Mouse (Mus musculus): ENCODE measurements at regions not wholly inside any gene's neighbourhood (a gene's known extent, or its start where the extent isn't known, plus 50 kb on each side); places are given as distances from the start of the nearest gene placed in this dataset.

DNA sequence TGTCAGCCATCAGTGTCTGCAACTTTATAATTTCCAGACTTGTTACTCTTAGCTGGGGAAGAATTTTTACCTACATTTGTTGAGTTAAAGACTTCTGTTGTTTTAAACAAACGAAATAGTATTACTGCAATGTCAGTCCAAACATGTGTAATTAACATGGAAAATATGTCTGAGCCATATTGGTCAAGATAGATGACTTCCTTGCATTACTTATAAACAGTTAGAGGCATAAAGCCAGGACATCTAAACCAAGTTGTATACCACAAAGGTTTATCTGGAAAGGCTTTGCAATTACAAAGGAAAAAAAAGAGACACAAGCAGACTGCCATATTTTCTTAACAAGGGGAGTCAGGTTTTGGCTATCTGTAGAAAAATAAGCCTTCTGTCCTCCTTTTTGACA, 342.2 kb upstream of the Meox2 start:
- TF ChIP-seq JUN (IDR thresholded peaks at IDR 0.05; ENCODE audit: insufficient read depth, low read depth, low read length) (no peak), ZC3H11A (IDR thresholded peaks at IDR 0.05; ENCODE audit: low read depth, low read length) (no peak), KAT2A (IDR thresholded peaks at IDR 0.05; ENCODE audit: insufficient replicate concordance, low read length) (no peak), GABPA (IDR thresholded peaks at IDR 0.05; ENCODE audit: insufficient replicate concordance, low read depth, low read length) (no peak), MXI1 (IDR thresholded peaks at IDR 0.05; ENCODE audit: low read depth, low read length) (no peak), NRF1 (IDR thresholded peaks at IDR 0.05; ENCODE audit: low read depth, low read length) (no peak), POLR2AphosphoS2 (IDR thresholded peaks at IDR 0.05; ENCODE audit: low read depth, low read length) (no peak), RAD21 (IDR thresholded peaks at IDR 0.05; ENCODE audit: low read depth, low read length) (no peak), SIN3A (IDR thresholded peaks at IDR 0.05; ENCODE audit: low read length) (no peak), PAX5 (IDR thresholded peaks at IDR 0.05; ENCODE audit: low read length) (no peak), USF1 (IDR thresholded peaks at IDR 0.05; ENCODE audit: low read depth, low read length) (no peak), HCFC1 (IDR thresholded peaks at IDR 0.05; ENCODE audit: low read depth, low read length) (no peak), POLR2A (IDR thresholded peaks at IDR 0.05; ENCODE audit: low read depth, low read length) (no peak), USF2 (conservative IDR thresholded peaks at IDR 0.05; ENCODE audit: low read depth, low read length) (no peak)
- no peak overlapping the region for H3K9ac ChIP-seq (ENCODE audit: insufficient read depth, low read depth)
- H3K4me3 ChIP-seq (replicated peaks in 1 of 3; ENCODE audit: low read depth in 2 of 3, low read length in 2 of 3, poor library complexity in 1 of 3) = no peak overlapping the region
- no peaks in the 10 kb centered on the region for H3K9me3 ChIP-seq (replicated peaks; ENCODE audit: low read length)
- H3K4me2 ChIP-seq (ENCODE audit: insufficient read depth, low read depth, poor library complexity, severe bottlenecking) = no peak overlapping the region
- H3K27me3 ChIP-seq (replicated peaks) = no peaks in the 10 kb centered on the region
- H3K79me2 ChIP-seq (replicated peaks; ENCODE audit: control insufficient read depth, extremely low read depth, insufficient read depth, poor library complexity, severe bottlenecking) = no peaks in the 10 kb centered on the region
- DNase-seq (ENCODE audit: extremely low read depth) = no peak
- no peak overlapping the region for H3K27ac ChIP-seq (ENCODE audit: insufficient read depth, low read depth)
- in situ Hi-C loops (cut with MboI; ENCODE audit: low pct_ligation_motif_present, low pct_unique_long_range_greater_than_20kb, low sequenced_read_pairs) (no loop called here), dilution Hi-C loops (cut with MboI; ENCODE audit: extremely low pct_ligation_motif_present, extremely low pct_unique_long_range_greater_than_20kb, low sequenced_read_pairs) (no loop called here)
- no peaks in the 10 kb centered on the region for H3K36me3 ChIP-seq (replicated peaks in 1 of 2; ENCODE audit: control insufficient read depth in 1 of 2, insufficient read depth in 1 of 2, low read length in 1 of 2)
- peaks cover 0 to 5% of the 10 kb centered on the region in 2 experiments; a peak in 2 of 4 replicates for H3K4me1 ChIP-seq (ENCODE audit: control insufficient read depth in 1 of 2, insufficient read depth in 2 of 2)

DNA sequence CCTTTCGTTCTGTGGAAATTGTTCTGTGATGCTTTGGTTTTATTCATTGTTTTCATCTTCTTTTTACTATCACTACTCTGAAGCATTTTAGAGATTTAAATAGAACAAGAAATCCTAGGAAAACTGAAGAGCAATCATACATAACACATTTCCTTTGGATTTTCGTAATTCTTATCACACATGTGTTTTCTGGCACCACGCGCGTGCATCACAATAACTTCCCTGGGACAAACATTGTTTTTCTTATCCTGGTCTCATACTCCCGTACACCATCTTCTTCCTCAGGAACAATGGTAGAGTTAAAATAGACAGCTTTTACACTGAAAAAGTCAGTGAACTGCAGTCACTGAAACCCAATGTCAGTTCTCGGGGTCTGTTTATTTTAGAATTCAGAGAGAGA, 327.6 kb upstream of the Meox2 start:
- TF ChIP-seq POLR2A (IDR thresholded peaks at IDR 0.05; ENCODE audit: low read depth, low read length) = no peak
- TF ChIP-seq NELFE (IDR thresholded peaks at IDR 0.05; ENCODE audit: low read depth, low read length) = no peak
- no peak for TF ChIP-seq USF2 (conservative IDR thresholded peaks at IDR 0.05; ENCODE audit: low read depth, low read length)
- TF ChIP-seq HCFC1 (IDR thresholded peaks at IDR 0.05; ENCODE audit: low read depth, low read length) = no peak
- Histone ChIP-seq H3K79me2 (replicated peaks; ENCODE audit: control insufficient read depth, extremely low read depth, insufficient read depth, poor library complexity, severe bottlenecking) (no peaks in the 10 kb centered on the region), H3K9me3 (replicated peaks; ENCODE audit: low read length) (no peaks in the 10 kb centered on the region), H3K9ac (ENCODE audit: insufficient read depth, low read depth) (no peak overlapping the region), H3K36me3 (replicated peaks in 1 of 2; ENCODE audit: control insufficient read depth in 1 of 2, insufficient read depth in 1 of 2, low read length in 1 of 2) (no peaks in the 10 kb centered on the region), H3K27ac (ENCODE audit: insufficient read depth, low read depth) (no peak overlapping the region), H3K4me3 (replicated peaks in 1 of 3; ENCODE audit: low read depth in 2 of 3, low read length in 2 of 3, poor library complexity in 1 of 3) (no peak overlapping the region), H3K4me1 (ENCODE audit: control insufficient read depth in 1 of 2, insufficient read depth in 2 of 2) (peaks cover 0 to 4% of the 10 kb centered on the region in 2 experiments; a peak in 2 of 4 replicates), H3K27me3 (replicated peaks) (no peaks in the 10 kb centered on the region), H3K4me2 (ENCODE audit: insufficient read depth, low read depth, poor library complexity, severe bottlenecking) (no peak overlapping the region)
- no peak for DNase-seq (ENCODE audit: extremely low read depth)
- dilution Hi-C loops (cut with MboI; ENCODE audit: extremely low pct_ligation_motif_present, extremely low pct_unique_long_range_greater_than_20kb, low sequenced_read_pairs) = no loop called here
- in situ Hi-C loops (cut with MboI; ENCODE audit: low pct_ligation_motif_present, low pct_unique_long_range_greater_than_20kb, low sequenced_read_pairs) = no loop called here
